Mouse (Mus musculus): ENCODE measurements around the gene Plg. TPM values are rescaled to one million over a fixed set of nuclear protein-coding genes. Genes with fewer than 3 reads are reported as not detected.

Gene Plg
- total RNA-seq (2012; rRNA removed) (not detected in 2 replicates), polyA plus RNA-seq (2012; ENCODE audit: insufficient read depth in 1 of 2, insufficient read length in 2 of 2, low read depth in 1 of 2, low replicate concordance in 2 of 2, missing spikeins in 1 of 2) (not detected)

GRCm38 (mm10) chr17:12377981-12378705 lies at the start of gene Plg:
TSS of gene Plg (plus strand) at chr17:12378608.
- no peaks in the 10 kb centered on the region for H3K9me3 ChIP-seq (replicated peaks; ENCODE audit: insufficient read depth, low read length)
- no peaks in the 10 kb centered on the region; a peak in 1 of 4 replicates for H3K27me3 ChIP-seq (ENCODE audit: control insufficient read depth in 1 of 2, insufficient read depth in 2 of 2, low read length in 2 of 2)
- no peaks in the 10 kb centered on the region for H3K79me2 ChIP-seq (ENCODE audit: control insufficient read depth, insufficient read depth, low read length, poor library complexity)
- TF ChIP-seq HCFC1 (IDR thresholded peaks at IDR 0.05; ENCODE audit: low read depth, low read length) (no peak), MEF2A (IDR thresholded peaks at IDR 0.05; ENCODE audit: extremely low read depth, insufficient replicate concordance, low read depth, low read length, poor library complexity, severe bottlenecking) (no peak), ZNF384 (IDR thresholded peaks at IDR 0.05; ENCODE audit: low read depth, low read length) (no peak), JUND (IDR thresholded peaks at IDR 0.05; ENCODE audit: low read depth, low read length) (no peak), ZMIZ1 (IDR thresholded peaks at IDR 0.05; ENCODE audit: low read depth, low read length) (no peak), TCF12 (IDR thresholded peaks at IDR 0.05; ENCODE audit: low read depth, low read length) (no peak), UBTF (IDR thresholded peaks at IDR 0.05; ENCODE audit: borderline replicate concordance, insufficient read depth, low read depth, low read length) (no peak), SIN3A (IDR thresholded peaks at IDR 0.05; ENCODE audit: low read length) (no peak), MAFK (IDR thresholded peaks at IDR 0.05; ENCODE audit: borderline replicate concordance, low read depth, low read length) (no peak), ZKSCAN1 (IDR thresholded peaks at IDR 0.05; ENCODE audit: low read depth, low read length) (no peak)
- peaks cover 0 to 6% of the 10 kb centered on the region in 2 experiments; a peak in 2 of 4 replicates for H3K36me3 ChIP-seq (ENCODE audit: control insufficient read depth in 1 of 2, insufficient read depth in 2 of 2, low read length in 2 of 2)
- DNase-seq (ENCODE audit: low read depth, low spot score) = no peak
- no peak within 1 kb of the TSS for H3K27ac ChIP-seq (ENCODE audit: control insufficient read depth, low read depth, low read length)
- H3K4me1 ChIP-seq (ENCODE audit: control insufficient read depth in 1 of 2, insufficient read depth in 2 of 2, low read length in 2 of 2) = peaks cover 0 to 16% of the 10 kb centered on the region in 2 experiments; a peak in 1 of 4 replicates
- no peak within 1 kb of the TSS for H3K9ac ChIP-seq (ENCODE audit: control insufficient read depth, low read depth, low read length, poor library complexity, severe bottlenecking)
- no peak within 1 kb of the TSS for H3K4me3 ChIP-seq (ENCODE audit: control insufficient read depth in 1 of 2, insufficient read depth in 1 of 2, low read depth in 2 of 2, low read length in 2 of 2)

- Histone ChIP-seq H3K9ac (ENCODE audit: control insufficient read depth, low read depth, low read length, poor library complexity, severe bottlenecking) (no peak overlapping the region), H3K4me3 (ENCODE audit: control insufficient read depth in 1 of 2, insufficient read depth in 1 of 2, low read depth in 2 of 2, low read length in 2 of 2) (no peak overlapping the region), H3K4me1 (ENCODE audit: control insufficient read depth in 1 of 2, insufficient read depth in 2 of 2, low read length in 2 of 2) (no peaks in the 10 kb centered on the region), H3K9me3 (replicated peaks; ENCODE audit: insufficient read depth, low read length) (no peaks in the 10 kb centered on the region), H3K36me3 (ENCODE audit: control insufficient read depth in 1 of 2, insufficient read depth in 2 of 2, low read length in 2 of 2) (no peaks in the 10 kb centered on the region), H3K27ac (ENCODE audit: control insufficient read depth, low read depth, low read length) (no peak overlapping the region), H3K79me2 (ENCODE audit: control insufficient read depth, insufficient read depth, low read length, poor library complexity) (no peaks in the 10 kb centered on the region), H3K27me3 (ENCODE audit: control insufficient read depth in 1 of 2, insufficient read depth in 2 of 2, low read length in 2 of 2) (no peaks in the 10 kb centered on the region; a peak in 2 of 4 replicates)
- TF ChIP-seq NELFE (IDR thresholded peaks at IDR 0.05; ENCODE audit: low read depth, low read length) (no peak), RCOR1 (IDR thresholded peaks at IDR 0.05; ENCODE audit: low read depth, low read length) (no peak), USF1 (IDR thresholded peaks at IDR 0.05; ENCODE audit: low read depth, low read length) (no peak), HCFC1 (IDR thresholded peaks at IDR 0.05; ENCODE audit: low read depth, low read length) (no peak), UBTF (IDR thresholded peaks at IDR 0.05; ENCODE audit: borderline replicate concordance, insufficient read depth, low read depth, low read length) (no peak), USF2 (IDR thresholded peaks at IDR 0.05; ENCODE audit: borderline replicate concordance in 1 of 2, insufficient read depth in 1 of 2, low read depth in 1 of 2, low read length in 2 of 2) (no peak), NRF1 (IDR thresholded peaks at IDR 0.05; ENCODE audit: insufficient read depth, low read depth, low read length, poor library complexity, severe bottlenecking) (no peak), E2F4 (IDR thresholded peaks at IDR 0.05; ENCODE audit: borderline replicate concordance, low read depth, low read length) (no peak), CTCF (IDR thresholded peaks at IDR 0.05 in 2 of 3, conservative IDR thresholded peaks at IDR 0.05 in 1 of 3; ENCODE audit: control insufficient read depth in 1 of 3, insufficient read depth in 1 of 3, low read depth in 2 of 3, low read length in 3 of 3, poor library complexity in 1 of 3, severe bottlenecking in 1 of 3) (no peak), ETS1 (IDR thresholded peaks at IDR 0.05; ENCODE audit: low read depth, low read length) (no peak), GATA1 (IDR thresholded peaks at IDR 0.05; ENCODE audit: low read depth, low read length) (no peak)
- no peak for DNase-seq (ENCODE audit: low read depth, low spot score)
These were observed 43.3 kb upstream of the Plg start for GRCm38 (mm10) chr17:12335115-12335514.

Data from MEL (cell line).